Mouse (Mus musculus) yolk sac, embryonic 10.5 days (tissue): ENCODE measurements around the gene Fkbp4.
"Not testable (repeated sequence)": the region's sequence is repeated elsewhere in the genome, so short reads cannot be mapped to it uniquely, and the experiment has no call there.

Experiments used
- DNase-seq: peaks from one replicate; pipeline ENCODE4 v3.0.0-alpha.2; 2017; ENCODE audit warnings: low spot score

Gene Fkbp4

DNA sequence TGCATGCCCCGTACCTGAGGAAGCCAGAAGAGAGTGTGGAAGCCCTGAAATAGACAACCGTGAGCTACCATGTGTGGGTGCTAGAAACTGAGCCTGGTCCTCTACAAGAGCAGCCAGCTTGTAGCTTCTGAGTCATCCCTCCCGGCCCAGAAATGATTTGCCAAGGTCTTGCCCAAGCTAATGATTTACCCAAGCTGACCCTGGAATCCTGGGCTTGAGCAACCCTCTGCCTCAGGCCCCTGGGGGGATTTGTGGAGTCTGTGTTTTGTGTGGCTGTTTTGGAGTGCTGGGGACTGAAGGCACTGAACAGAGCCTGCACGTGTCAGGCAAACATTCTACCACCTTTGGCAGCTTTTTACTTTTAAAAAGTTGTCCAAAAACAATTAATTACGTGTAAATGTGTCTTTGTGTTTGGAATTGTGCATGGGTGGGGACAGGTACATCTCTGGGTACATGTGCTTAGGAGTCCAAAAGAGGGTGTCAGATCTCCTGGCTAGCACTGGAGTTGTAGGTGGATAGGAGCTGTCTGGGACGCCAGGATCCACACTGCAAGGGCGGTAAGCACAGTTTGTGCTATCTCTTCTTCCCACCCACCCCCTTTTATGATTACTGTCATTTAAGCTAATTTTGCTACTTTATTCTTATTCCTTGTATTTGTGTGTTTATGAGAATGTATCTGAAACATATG, 40.8 kb downstream of the Fkbp4 start:
- DNase-seq, result peak; percentile 86

DNA sequence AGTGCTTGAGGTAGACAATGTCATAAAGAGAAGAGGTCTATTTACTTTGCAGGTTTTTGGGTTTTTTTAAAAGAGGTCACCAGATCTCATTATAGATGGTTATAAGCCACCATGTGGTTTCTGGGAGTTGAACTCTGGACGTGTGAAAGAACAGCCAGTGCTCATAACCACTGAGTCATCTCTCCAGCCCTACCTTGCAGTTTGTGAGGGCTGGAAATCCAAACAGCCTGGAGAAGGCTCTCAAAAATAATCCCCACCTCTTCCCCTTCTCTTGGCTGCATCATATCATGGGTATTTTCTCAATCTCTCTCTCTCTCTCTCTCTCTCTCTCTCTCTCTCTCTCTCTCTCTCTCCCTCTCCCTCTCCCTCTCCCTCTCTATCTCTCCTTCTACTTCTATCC, 47.8 kb downstream of the Fkbp4 start:
- DNase-seq, result no peak

- DNase-seq, result no peak
Measured at GRCm38 (mm10) chr6:128389185-128389584, 49.3 kb downstream of the Fkbp4 start.

- DNase-seq, result no peak
Measured at GRCm38 (mm10) chr6:128385026-128385425, 53.5 kb downstream of the Fkbp4 start.

DNA sequence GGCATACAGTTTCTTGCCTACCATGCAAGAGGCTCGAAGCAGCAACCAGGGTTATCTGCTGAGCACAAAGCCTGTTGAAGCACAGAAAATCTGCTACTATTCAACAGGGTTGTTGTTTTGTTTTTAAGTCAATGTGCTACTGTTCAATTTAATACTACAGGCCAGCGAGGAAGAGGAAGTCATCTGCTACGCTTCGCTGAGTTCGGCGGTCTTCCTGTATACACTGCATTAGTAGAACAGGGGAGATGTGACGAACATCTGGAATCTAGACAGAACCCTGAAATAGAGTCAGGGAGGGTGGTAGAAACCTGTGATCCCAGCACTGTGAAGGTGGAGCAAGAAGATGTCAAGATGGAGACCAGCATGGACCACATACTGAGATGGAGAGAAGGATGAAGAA, 54.7 kb downstream of the Fkbp4 start:
- no peak for DNase-seq

- no peak for DNase-seq
Measured at GRCm38 (mm10) chr6:128381254-128381653, 57.2 kb downstream of the Fkbp4 start.

GRCm38 (mm10) chr6:128380594-128381167, 57.8 kb downstream of the Fkbp4 start:
- DNase-seq, result not testable (repeated sequence)
